Mouse (Mus musculus): ENCODE data around the gene Krt77. TPM values are rescaled to one million over a fixed set of nuclear protein-coding genes. Genes with fewer than 3 reads are reported as not detected.

Gene Krt77
- polyA plus RNA-seq, 1 experiment, result 0.88 TPM

GRCm38 (mm10) chr15:101856696-101857095, 12.8 kb downstream of the Krt77 start:
- TF ChIP-seq CTCF (IDR thresholded peaks at IDR 0.05; ENCODE audit: control insufficient read depth, insufficient read depth, insufficient replicate concordance, low read depth, low read length), result no peak
- TF ChIP-seq POLR2A (IDR thresholded peaks at IDR 0.05; ENCODE audit: control insufficient read depth, low read depth, low read length), result no peak
- peaks cover 10% of the 10 kb centered on the region for H3K4me1 ChIP-seq (ENCODE audit: control insufficient read depth, insufficient read depth, low read length)
- H3K27me3 ChIP-seq (ENCODE audit: control insufficient read depth, insufficient read depth, low read length), result peaks cover 6% of the 10 kb centered on the region
- no peaks in the 10 kb centered on the region for H3K36me3 ChIP-seq (ENCODE audit: control insufficient read depth, insufficient read depth, low read length)
- H3K4me3 ChIP-seq (ENCODE audit: control insufficient read depth, low read depth, low read length), result no peak overlapping the region
- H3K27ac ChIP-seq (ENCODE audit: control insufficient read depth, insufficient read depth, low read depth, low read length), result no peak overlapping the region

- TF ChIP-seq CTCF (IDR thresholded peaks at IDR 0.05; ENCODE audit: control insufficient read depth, insufficient read depth, insufficient replicate concordance, low read depth, low read length), result no peak
- TF ChIP-seq POLR2A (IDR thresholded peaks at IDR 0.05; ENCODE audit: control insufficient read depth, low read depth, low read length), result no peak
- no peak overlapping the region for H3K27ac ChIP-seq (ENCODE audit: control insufficient read depth, insufficient read depth, low read depth, low read length)
- H3K27me3 ChIP-seq (ENCODE audit: control insufficient read depth, insufficient read depth, low read length), result peaks cover 6% of the 10 kb centered on the region
- no peaks in the 10 kb centered on the region for H3K36me3 ChIP-seq (ENCODE audit: control insufficient read depth, insufficient read depth, low read length)
- peaks cover 10% of the 10 kb centered on the region for H3K4me1 ChIP-seq (ENCODE audit: control insufficient read depth, insufficient read depth, low read length)
- H3K4me3 ChIP-seq (ENCODE audit: control insufficient read depth, low read depth, low read length), result no peak overlapping the region
Observed at GRCm38 (mm10) chr15:101855732-101856131, 13.8 kb downstream of the Krt77 start.

- H3K27ac ChIP-seq (ENCODE audit: control insufficient read depth, insufficient read depth, low read depth, low read length), result no peak overlapping the region
- H3K36me3 ChIP-seq (ENCODE audit: control insufficient read depth, insufficient read depth, low read length), result no peaks in the 10 kb centered on the region
- H3K4me3 ChIP-seq (ENCODE audit: control insufficient read depth, low read depth, low read length), result no peak overlapping the region
- 0 out of 2 replicates have a peak, but pooled peaks cover 2% of the 10 kb centered on the region for H3K27me3 ChIP-seq (ENCODE audit: control insufficient read depth, insufficient read depth, low read length)
- peaks cover 4% of the 10 kb centered on the region for H3K4me1 ChIP-seq (ENCODE audit: control insufficient read depth, insufficient read depth, low read length)
- no peak for TF ChIP-seq POLR2A (IDR thresholded peaks at IDR 0.05; ENCODE audit: control insufficient read depth, low read depth, low read length)
- TF ChIP-seq CTCF (IDR thresholded peaks at IDR 0.05; ENCODE audit: control insufficient read depth, insufficient read depth, insufficient replicate concordance, low read depth, low read length), result no peak
Observed at GRCm38 (mm10) chr15:101854294-101854693, 15.2 kb downstream of the Krt77 start.

- TF ChIP-seq POLR2A (IDR thresholded peaks at IDR 0.05; ENCODE audit: control insufficient read depth, low read depth, low read length) (no peak), CTCF (IDR thresholded peaks at IDR 0.05; ENCODE audit: control insufficient read depth, insufficient read depth, insufficient replicate concordance, low read depth, low read length) (no peak)
- Histone ChIP-seq H3K4me3 (ENCODE audit: control insufficient read depth, low read depth, low read length) (no peak overlapping the region), H3K27me3 (ENCODE audit: control insufficient read depth, insufficient read depth, low read length) (no peaks in the 10 kb centered on the region), H3K4me1 (ENCODE audit: control insufficient read depth, insufficient read depth, low read length) (no peaks in the 10 kb centered on the region), H3K36me3 (ENCODE audit: control insufficient read depth, insufficient read depth, low read length) (no peaks in the 10 kb centered on the region), H3K27ac (ENCODE audit: control insufficient read depth, insufficient read depth, low read depth, low read length) (no peak overlapping the region)
Observed at GRCm38 (mm10) chr15:101852571-101852970, 16.9 kb downstream of the Krt77 start.

GRCm38 (mm10) chr15:101850694-101851093, 18.8 kb downstream of the Krt77 start, which contains the start of gene Krt1:
TSS of gene Krt1 (minus strand) at chr15:101850794.
- no peak for TF ChIP-seq POLR2A (IDR thresholded peaks at IDR 0.05; ENCODE audit: control insufficient read depth, low read depth, low read length)
- no peak for TF ChIP-seq CTCF (IDR thresholded peaks at IDR 0.05; ENCODE audit: control insufficient read depth, insufficient read depth, insufficient replicate concordance, low read depth, low read length)
- peaks cover 3% of the 10 kb centered on the region; the same call in 1 of the 2 replicates for H3K27me3 ChIP-seq (ENCODE audit: control insufficient read depth, insufficient read depth, low read length)
- H3K36me3 ChIP-seq (ENCODE audit: control insufficient read depth, insufficient read depth, low read length), result no peaks in the 10 kb centered on the region
- H3K27ac ChIP-seq (ENCODE audit: control insufficient read depth, insufficient read depth, low read depth, low read length), result no peak within 1 kb of the TSS
- no peak within 1 kb of the TSS for H3K4me3 ChIP-seq (ENCODE audit: control insufficient read depth, low read depth, low read length)
- peaks cover 6% of the 10 kb centered on the region for H3K4me1 ChIP-seq (ENCODE audit: control insufficient read depth, insufficient read depth, low read length)

- H3K4me1 ChIP-seq (ENCODE audit: control insufficient read depth, insufficient read depth, low read length), result peaks cover 7% of the 10 kb centered on the region
- no peaks in the 10 kb centered on the region for H3K36me3 ChIP-seq (ENCODE audit: control insufficient read depth, insufficient read depth, low read length)
- TF ChIP-seq CTCF (IDR thresholded peaks at IDR 0.05; ENCODE audit: control insufficient read depth, insufficient read depth, insufficient replicate concordance, low read depth, low read length) (no peak), POLR2A (IDR thresholded peaks at IDR 0.05; ENCODE audit: control insufficient read depth, low read depth, low read length) (no peak)
- H3K4me3 ChIP-seq (ENCODE audit: control insufficient read depth, low read depth, low read length), result peak overlapping the region; percentile 53
- peaks cover 3% of the 10 kb centered on the region; the same call in 1 of the 2 replicates for H3K27me3 ChIP-seq (ENCODE audit: control insufficient read depth, insufficient read depth, low read length)
- H3K27ac ChIP-seq (ENCODE audit: control insufficient read depth, insufficient read depth, low read depth, low read length), result no peak overlapping the region
Observed at GRCm38 (mm10) chr15:101845971-101846403, 23.5 kb downstream of the Krt77 start.

- H3K36me3 ChIP-seq (ENCODE audit: control insufficient read depth, insufficient read depth, low read length), result no peaks in the 10 kb centered on the region
- peaks cover 7% of the 10 kb centered on the region for H3K4me1 ChIP-seq (ENCODE audit: control insufficient read depth, insufficient read depth, low read length)
- TF ChIP-seq POLR2A (IDR thresholded peaks at IDR 0.05; ENCODE audit: control insufficient read depth, low read depth, low read length) (no peak), CTCF (IDR thresholded peaks at IDR 0.05; ENCODE audit: control insufficient read depth, insufficient read depth, insufficient replicate concordance, low read depth, low read length) (no peak)
- H3K27ac ChIP-seq (ENCODE audit: control insufficient read depth, insufficient read depth, low read depth, low read length), result no peak overlapping the region
- peaks cover 3% of the 10 kb centered on the region; the same call in 1 of the 2 replicates for H3K27me3 ChIP-seq (ENCODE audit: control insufficient read depth, insufficient read depth, low read length)
- no peak overlapping the region for H3K4me3 ChIP-seq (ENCODE audit: control insufficient read depth, low read depth, low read length)
Observed at GRCm38 (mm10) chr15:101843192-101843591, 26.3 kb downstream of the Krt77 start.

Data from testis, adult 2 months (tissue).